Mouse (Mus musculus) neural tube, embryonic 14.5 days (tissue): Measurements from ENCODE around the gene Slc7a5. TPM values are rescaled to one million over a fixed set of nuclear protein-coding genes. Genes with fewer than 3 reads are reported as not detected.

Experiments
- ATAC-seq: fragments of 200-750 bp; cut with Nextera tagmentation; 2 replicates; pipeline ENCODE4 v1.8.0; 2017; ENCODE audit warnings: low read depth, mild to moderate bottlenecking, moderate TSS enrichment, moderate library complexity
- H3K27ac ChIP-seq: fragments of 300-500 bp; sonication (generic); 2 replicates; pipeline ENCODE4 v1.5.1; 2014; ENCODE audit warnings: low read depth, mild to moderate bottlenecking, control low read depth, low read length, moderate library complexity, mixed read lengths
- H3K27me3 ChIP-seq: fragments of 300-500 bp; sonication (generic); 2 replicates; pipeline ENCODE4 v1.6.1; 2014; ENCODE audit warnings: low read length; ENCODE audit not compliant: control insufficient read depth, insufficient read depth
- H3K36me3 ChIP-seq: fragments of 300-500 bp; sonication (generic); 2 replicates; pipeline ENCODE4 v1.6.1; 2014; ENCODE audit warnings: low read length, mixed read lengths; ENCODE audit not compliant: control insufficient read depth, insufficient read depth
- H3K4me1 ChIP-seq: fragments of 300-500 bp; sonication (generic); 2 replicates; pipeline ENCODE4 v1.6.1; 2014; ENCODE audit warnings: low read length; ENCODE audit not compliant: control insufficient read depth, insufficient read depth
- H3K4me2 ChIP-seq: fragments of 300-500 bp; sonication (generic); 2 replicates; pipeline ENCODE4 v1.6.1; 2014; ENCODE audit warnings: mild to moderate bottlenecking, low read depth, low read length, control low read depth
- H3K4me3 ChIP-seq: fragments of 300-500 bp; sonication (generic); 2 replicates; pipeline ENCODE4 v1.5.1; 2014; ENCODE audit warnings: low read depth, low read length, control low read depth, mixed read lengths
- H3K9ac ChIP-seq: fragments of 300-500 bp; sonication (generic); replicated peaks from 2 replicates; pipeline ENCODE4 v1.6.1; 2014; ENCODE audit warnings: low read depth, mild to moderate bottlenecking, control low read depth, low read length, mixed read lengths
- H3K9me3 ChIP-seq: fragments of 300-500 bp; sonication (generic); 2 replicates; pipeline ENCODE4 v1.6.1; 2016; ENCODE audit warnings: low read length; ENCODE audit not compliant: control insufficient read depth
- WGBS: fragments of 180-500 bp; shearing (Covaris S2); extraction: QIAGEN DNeasy Blood & Tissue Kit; methylation state at CpG from one replicate; pipeline ENCODE4 v1.1.7; 2014; 5-methylcytosine and 5-hydroxymethylcytosine counted together
- polyA plus RNA-seq: library from polyadenylated mRNA; unstranded; fragments of >200 nt; fragmentation: Nextera tagmentation; extraction: Ambion mirVana; gene quantifications from 2 replicates; pipeline ENCODE4 v1.2.1, GENCODE M21; 2014

The Slc7a5 gene
- polyA plus RNA-seq, 1 experiment from 2014 or later = 38.1 TPM

- Histone ChIP-seq H3K9me3 (no peaks in the 10 kb centered on the region), H3K27me3 (no peaks in the 10 kb centered on the region), H3K27ac (no peak overlapping the region), H3K9ac (no peak overlapping the region), H3K4me3 (no peak overlapping the region), H3K4me2 (no peak overlapping the region), H3K4me1 (peaks cover 7% of the 10 kb centered on the region; the same call in 1 of the 2 replicates), H3K36me3 (no peaks in the 10 kb centered on the region)
- WGBS = 19% methylated on average over 10 of the region's 10 CpGs
- no peak for ATAC-seq
Observed at GRCm38 (mm10) chr8:121871833-121872440, 35.6 kb downstream of the Slc7a5 start.

- no peak overlapping the region for H3K9ac ChIP-seq
- H3K27me3 ChIP-seq = no peaks in the 10 kb centered on the region
- peaks cover 7% of the 10 kb centered on the region; the same call in 1 of the 2 replicates for H3K4me1 ChIP-seq
- H3K4me3 ChIP-seq = no peak overlapping the region
- 96% methylated on average over 2 of the region's 2 CpGs for WGBS
- ATAC-seq = no peak
- H3K36me3 ChIP-seq = no peaks in the 10 kb centered on the region
- no peaks in the 10 kb centered on the region for H3K9me3 ChIP-seq
- no peak overlapping the region for H3K27ac ChIP-seq
- no peak overlapping the region for H3K4me2 ChIP-seq
Observed at GRCm38 (mm10) chr8:121870190-121870589, 37.3 kb downstream of the Slc7a5 start.

DNA sequence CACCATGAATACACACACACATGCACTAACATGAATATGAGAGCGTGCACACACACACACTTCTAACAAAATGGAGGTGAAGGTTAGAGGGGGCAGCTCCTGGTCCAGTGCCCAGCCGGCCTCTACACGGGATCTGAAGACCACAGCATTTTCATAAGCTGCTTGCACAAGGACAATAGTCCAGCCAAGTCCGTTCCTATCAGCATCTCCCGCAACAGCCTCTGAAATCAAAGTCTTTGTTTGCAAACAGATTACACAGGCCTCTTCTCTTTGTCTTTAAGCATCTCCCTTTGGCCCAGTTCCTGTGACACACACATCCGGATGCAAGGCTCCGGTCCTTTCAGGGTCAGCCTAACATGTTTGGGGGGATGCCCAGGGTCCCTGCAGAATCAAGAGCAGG is 38.6 kb downstream of the Slc7a5 start:
- ATAC-seq = no peak
- WGBS = 92% methylated on average over 7 of the region's 7 CpGs
- no peak overlapping the region for H3K4me3 ChIP-seq
- H3K27ac ChIP-seq = no peak overlapping the region
- H3K27me3 ChIP-seq = no peaks in the 10 kb centered on the region
- peaks cover 7% of the 10 kb centered on the region; the same call in 1 of the 2 replicates for H3K4me1 ChIP-seq
- no peak overlapping the region for H3K4me2 ChIP-seq
- H3K9me3 ChIP-seq = no peaks in the 10 kb centered on the region
- H3K36me3 ChIP-seq = no peaks in the 10 kb centered on the region
- H3K9ac ChIP-seq = no peak overlapping the region

DNA sequence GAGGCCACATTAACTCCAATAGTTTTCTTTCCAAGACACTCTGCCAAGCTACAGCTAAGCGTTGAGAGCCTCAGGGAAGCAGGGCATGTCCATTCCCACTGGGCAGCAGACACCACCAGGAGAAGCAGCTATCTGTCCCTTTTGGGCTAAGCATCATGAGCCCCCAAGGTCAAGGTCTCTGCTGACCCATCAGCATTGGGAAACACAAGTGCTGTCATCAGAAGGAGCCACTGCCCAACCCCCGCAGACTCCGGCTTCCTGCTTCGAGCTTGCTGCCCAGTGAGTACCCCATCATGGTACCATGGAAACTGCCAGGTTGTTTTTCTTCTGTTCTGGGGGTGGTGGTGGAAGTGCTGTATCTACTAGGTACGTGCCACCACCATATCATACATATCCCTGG is 39.3 kb downstream of the Slc7a5 start:
- no peak overlapping the region for H3K9ac ChIP-seq
- no peak overlapping the region for H3K4me2 ChIP-seq
- peaks cover 7% of the 10 kb centered on the region; the same call in 1 of the 2 replicates for H3K4me1 ChIP-seq
- H3K27me3 ChIP-seq = no peaks in the 10 kb centered on the region
- no peak overlapping the region for H3K4me3 ChIP-seq
- no peaks in the 10 kb centered on the region for H3K9me3 ChIP-seq
- H3K27ac ChIP-seq = no peak overlapping the region
- WGBS = 89% methylated on average over 5 of the region's 5 CpGs
- no peaks in the 10 kb centered on the region for H3K36me3 ChIP-seq
- ATAC-seq = no peak

- no peak for ATAC-seq
- Histone ChIP-seq H3K27ac (no peak overlapping the region), H3K4me1 (no peaks in the 10 kb centered on the region), H3K27me3 (no peaks in the 10 kb centered on the region), H3K4me3 (no peak overlapping the region), H3K9me3 (no peaks in the 10 kb centered on the region), H3K9ac (no peak overlapping the region), H3K36me3 (no peaks in the 10 kb centered on the region), H3K4me2 (no peak overlapping the region)
- 87% methylated on average over 8 of the region's 8 CpGs for WGBS
Observed at GRCm38 (mm10) chr8:121865356-121865755, 42.1 kb downstream of the Slc7a5 start.

- no peak overlapping the region for H3K4me2 ChIP-seq
- no peak overlapping the region for H3K27ac ChIP-seq
- no peak for ATAC-seq
- H3K9me3 ChIP-seq = no peaks in the 10 kb centered on the region
- H3K27me3 ChIP-seq = no peaks in the 10 kb centered on the region
- no peak overlapping the region for H3K9ac ChIP-seq
- no peaks in the 10 kb centered on the region for H3K4me1 ChIP-seq
- 83% methylated on average over 10 of the region's 12 CpGs for WGBS
- no peaks in the 10 kb centered on the region for H3K36me3 ChIP-seq
- H3K4me3 ChIP-seq = no peak overlapping the region
Observed at GRCm38 (mm10) chr8:121861806-121862548, 45.5 kb downstream of the Slc7a5 start.

DNA sequence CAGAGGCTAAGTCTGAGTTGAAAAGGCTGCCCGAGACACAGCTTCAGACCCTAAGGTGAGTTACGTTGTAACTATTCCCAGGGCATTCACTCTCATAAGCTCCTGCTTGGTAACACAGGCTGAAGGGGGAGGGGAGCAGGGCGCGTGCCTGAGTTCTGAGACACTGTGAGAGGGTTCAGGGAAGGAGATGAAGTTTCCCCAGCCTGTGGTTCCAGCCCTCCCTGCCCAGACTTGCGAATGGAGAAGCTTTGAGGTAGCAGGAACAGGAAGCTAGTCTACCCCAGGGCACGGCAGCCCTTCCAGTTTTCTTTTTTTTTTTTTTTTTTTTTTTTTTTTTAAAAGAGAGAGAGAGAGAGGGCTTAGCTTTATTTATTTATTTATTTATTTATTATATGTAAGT is 46.2 kb downstream of the Slc7a5 start:
- Histone ChIP-seq H3K27ac (no peak overlapping the region), H3K4me3 (no peak overlapping the region), H3K9ac (no peak overlapping the region), H3K4me2 (no peak overlapping the region), H3K27me3 (no peaks in the 10 kb centered on the region), H3K36me3 (no peaks in the 10 kb centered on the region), H3K9me3 (no peaks in the 10 kb centered on the region), H3K4me1 (no peaks in the 10 kb centered on the region)
- ATAC-seq = no peak
- 64% methylated on average over 6 of the region's 6 CpGs for WGBS

DNA sequence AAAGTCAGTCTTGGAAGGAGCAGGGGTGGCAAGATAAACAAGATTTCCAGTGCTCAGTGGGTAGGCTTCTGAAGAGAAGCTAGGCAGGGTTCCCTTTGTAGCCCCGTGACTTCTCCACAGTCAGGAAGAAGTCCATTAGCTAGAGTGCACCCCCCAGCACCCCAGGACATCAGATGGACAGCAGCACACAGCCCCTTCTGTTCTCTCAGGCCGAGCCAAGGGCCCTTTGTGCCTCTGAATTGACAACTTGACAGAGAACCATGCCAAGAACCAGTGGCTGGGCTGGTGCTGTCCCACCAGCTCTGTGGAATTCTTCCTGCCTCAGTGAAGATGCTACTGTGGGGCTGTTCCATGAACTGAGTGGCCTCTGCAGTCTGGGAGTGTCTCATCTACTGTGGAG is 49.7 kb downstream of the Slc7a5 start:
- Histone ChIP-seq H3K9ac (no peak overlapping the region), H3K9me3 (no peaks in the 10 kb centered on the region), H3K4me3 (no peak overlapping the region), H3K27me3 (no peaks in the 10 kb centered on the region), H3K4me1 (no peaks in the 10 kb centered on the region), H3K36me3 (no peaks in the 10 kb centered on the region), H3K27ac (no peak overlapping the region), H3K4me2 (no peak overlapping the region)
- ATAC-seq = no peak
- 65% methylated on average over 2 of the region's 2 CpGs for WGBS

- H3K4me2 ChIP-seq = no peak overlapping the region
- H3K4me3 ChIP-seq = no peak overlapping the region
- no peaks in the 10 kb centered on the region for H3K4me1 ChIP-seq
- no peak for ATAC-seq
- no peaks in the 10 kb centered on the region for H3K9me3 ChIP-seq
- no peaks in the 10 kb centered on the region for H3K27me3 ChIP-seq
- 72% methylated on average over 9 of the region's 9 CpGs for WGBS
- H3K27ac ChIP-seq = no peak overlapping the region
- H3K36me3 ChIP-seq = no peaks in the 10 kb centered on the region
- no peak overlapping the region for H3K9ac ChIP-seq
Observed at GRCm38 (mm10) chr8:121857331-121857730, 50.2 kb downstream of the Slc7a5 start.
